Mouse (Mus musculus): ENCODE measurements at regions not wholly inside any gene's neighbourhood (a gene's known extent, or its start where the extent isn't known, plus 50 kb on each side); places are given as distances from the start of the nearest gene placed in this dataset.

DNA sequence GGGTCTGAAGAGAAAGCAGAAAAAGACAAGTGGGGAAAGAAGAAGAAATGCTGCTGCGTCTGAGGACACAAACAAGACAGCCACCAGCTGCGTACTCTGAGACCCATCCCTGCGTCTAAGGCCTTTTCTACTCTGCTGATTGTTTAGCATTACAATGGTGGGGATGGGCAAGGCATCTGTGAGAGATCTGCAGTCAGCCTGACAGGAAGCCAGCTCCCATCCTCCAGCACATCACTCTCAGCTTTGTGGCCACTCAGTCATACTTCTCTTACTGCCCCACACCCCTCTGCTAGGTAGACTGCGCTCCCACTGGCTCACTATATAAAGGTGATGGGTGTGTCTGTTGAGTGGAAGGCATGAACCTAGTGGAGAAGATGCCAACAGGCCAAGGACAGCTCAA is 220.5 kb downstream of the Rpl10-ps3 start:
- no peak overlapping the region for H3K27ac ChIP-seq (ENCODE audit: low read depth, low read length)
- WGBS, result 40% methylated on average over 4 of the region's 4 CpGs
- H3K36me3 ChIP-seq (ENCODE audit: control insufficient read depth, insufficient read depth), result no peaks in the 10 kb centered on the region
- H3K9ac ChIP-seq (ENCODE audit: low read depth, low read length), result no peak overlapping the region
- no peak overlapping the region for H3K4me3 ChIP-seq (ENCODE audit: low read depth, low read length)
- H3K9me3 ChIP-seq (ENCODE audit: control insufficient read depth), result no peaks in the 10 kb centered on the region
- H3K4me1 ChIP-seq (replicated peaks; ENCODE audit: control insufficient read depth, insufficient read depth, low read length), result no peaks in the 10 kb centered on the region
- H3K27me3 ChIP-seq (replicated peaks; ENCODE audit: control insufficient read depth, insufficient read depth, low read length), result no peaks in the 10 kb centered on the region
- ATAC-seq, result no peak
- no peak overlapping the region for H3K4me2 ChIP-seq (replicated peaks; ENCODE audit: low read depth)
- TF ChIP-seq CTCF (IDR thresholded peaks at IDR 0.05; ENCODE audit: low read depth), result no peak

DNA sequence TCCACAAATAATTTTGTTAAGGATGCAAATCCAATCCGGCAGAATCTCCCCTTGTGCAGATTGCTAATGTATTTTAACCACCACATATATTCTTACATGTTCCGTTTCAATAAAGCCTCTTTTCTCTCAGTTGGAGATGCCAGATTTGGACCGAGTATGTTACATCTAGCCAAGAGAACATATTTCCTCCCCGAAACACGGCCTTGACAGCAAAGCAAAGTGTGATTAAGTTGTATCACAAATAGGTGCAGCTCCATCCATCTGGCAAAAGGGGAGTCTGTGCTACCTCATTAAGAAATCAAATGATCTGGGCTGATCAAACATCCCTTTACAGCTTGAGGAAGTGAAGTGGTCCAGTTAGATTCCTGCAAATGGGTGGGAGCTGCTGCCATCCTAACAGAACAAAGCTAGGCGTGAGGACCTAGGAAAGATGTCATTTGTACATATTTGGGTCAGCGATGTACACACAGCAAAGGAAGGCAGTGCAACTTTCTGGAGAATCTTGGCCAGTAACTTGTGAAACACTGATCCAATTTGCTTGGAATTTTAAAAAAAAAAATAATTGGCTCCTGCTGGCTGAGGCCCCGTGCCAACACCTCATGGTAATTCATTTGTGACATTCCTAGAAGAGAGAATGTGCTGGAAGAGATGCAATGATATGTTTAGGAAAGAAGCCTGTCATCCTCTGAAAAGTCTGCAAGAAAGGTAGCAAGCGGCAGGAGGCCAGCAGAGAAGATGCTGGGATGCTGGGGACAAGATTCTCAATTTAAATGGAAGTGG is 223.8 kb downstream of the Rpl10-ps3 start:
- 77% methylated on average over 9 of the region's 9 CpGs for WGBS
- ATAC-seq, result no peak
- no peaks in the 10 kb centered on the region for H3K27me3 ChIP-seq (replicated peaks; ENCODE audit: control insufficient read depth, insufficient read depth, low read length)
- H3K4me2 ChIP-seq (replicated peaks; ENCODE audit: low read depth), result no peak overlapping the region
- H3K36me3 ChIP-seq (ENCODE audit: control insufficient read depth, insufficient read depth), result no peaks in the 10 kb centered on the region
- H3K27ac ChIP-seq (ENCODE audit: low read depth, low read length), result no peak overlapping the region
- H3K4me1 ChIP-seq (replicated peaks; ENCODE audit: control insufficient read depth, insufficient read depth, low read length), result no peaks in the 10 kb centered on the region
- no peak for TF ChIP-seq CTCF (IDR thresholded peaks at IDR 0.05; ENCODE audit: low read depth)
- H3K9ac ChIP-seq (ENCODE audit: low read depth, low read length), result no peak overlapping the region
- H3K4me3 ChIP-seq (ENCODE audit: low read depth, low read length), result no peak overlapping the region
- no peaks in the 10 kb centered on the region for H3K9me3 ChIP-seq (ENCODE audit: control insufficient read depth)

DNA sequence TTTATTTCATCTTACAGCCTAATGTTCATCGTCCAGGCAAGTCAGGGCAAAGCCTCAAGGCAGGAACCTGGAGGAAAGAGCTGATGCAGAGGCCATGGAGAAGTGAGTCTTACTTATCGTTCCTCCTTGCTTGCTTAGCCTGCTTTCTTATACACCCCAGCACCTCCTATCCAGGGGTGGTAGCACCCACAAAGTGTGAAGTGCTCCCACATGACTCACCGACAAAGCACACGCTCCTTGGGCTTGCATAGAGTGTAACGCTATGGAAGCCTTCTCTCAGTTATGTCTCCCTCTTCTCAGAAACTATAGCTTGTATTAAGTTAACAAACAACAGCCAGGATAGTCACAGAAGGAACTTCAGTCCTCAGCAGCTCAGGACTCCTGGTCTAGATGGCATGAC is 225.4 kb downstream of the Rpl10-ps3 start:
- Histone ChIP-seq H3K9me3 (ENCODE audit: control insufficient read depth) (no peaks in the 10 kb centered on the region), H3K4me2 (replicated peaks; ENCODE audit: low read depth) (no peak overlapping the region), H3K4me3 (ENCODE audit: low read depth, low read length) (no peak overlapping the region), H3K4me1 (replicated peaks; ENCODE audit: control insufficient read depth, insufficient read depth, low read length) (no peaks in the 10 kb centered on the region), H3K36me3 (ENCODE audit: control insufficient read depth, insufficient read depth) (no peaks in the 10 kb centered on the region), H3K27ac (ENCODE audit: low read depth, low read length) (no peak overlapping the region), H3K27me3 (replicated peaks; ENCODE audit: control insufficient read depth, insufficient read depth, low read length) (no peaks in the 10 kb centered on the region), H3K9ac (ENCODE audit: low read depth, low read length) (no peak overlapping the region)
- TF ChIP-seq CTCF (IDR thresholded peaks at IDR 0.05; ENCODE audit: low read depth), result no peak
- ATAC-seq, result no peak
- WGBS, result 93% methylated on average over 5 of the region's 5 CpGs

DNA sequence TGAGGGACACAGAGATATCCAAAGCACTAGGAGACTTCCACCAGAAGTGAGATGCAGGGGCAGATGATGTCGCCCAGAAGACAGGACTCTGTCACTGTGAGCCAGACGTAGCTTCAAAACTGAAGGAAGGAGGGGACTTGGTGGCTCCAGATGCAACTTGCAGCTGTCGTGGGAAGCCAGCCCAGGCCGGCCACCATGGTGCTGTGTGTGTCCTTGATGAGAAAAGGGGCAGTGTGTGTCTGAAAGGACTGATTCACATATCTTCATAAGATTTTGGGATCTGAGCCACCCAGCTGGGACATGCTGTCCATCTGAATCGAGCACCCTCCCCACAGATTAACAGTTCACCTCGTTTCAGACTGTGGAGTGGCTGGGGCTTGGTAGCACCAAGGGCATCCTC is 226.2 kb downstream of the Rpl10-ps3 start:
- Histone ChIP-seq H3K9ac (ENCODE audit: low read depth, low read length) (no peak overlapping the region), H3K27ac (ENCODE audit: low read depth, low read length) (no peak overlapping the region), H3K4me1 (replicated peaks; ENCODE audit: control insufficient read depth, insufficient read depth, low read length) (no peaks in the 10 kb centered on the region), H3K9me3 (ENCODE audit: control insufficient read depth) (no peaks in the 10 kb centered on the region), H3K4me3 (ENCODE audit: low read depth, low read length) (no peak overlapping the region), H3K27me3 (replicated peaks; ENCODE audit: control insufficient read depth, insufficient read depth, low read length) (no peaks in the 10 kb centered on the region), H3K4me2 (replicated peaks; ENCODE audit: low read depth) (no peak overlapping the region), H3K36me3 (ENCODE audit: control insufficient read depth, insufficient read depth) (no peaks in the 10 kb centered on the region)
- WGBS, result 78% methylated on average over 6 of the region's 6 CpGs
- no peak for TF ChIP-seq CTCF (IDR thresholded peaks at IDR 0.05; ENCODE audit: low read depth)
- no peak for ATAC-seq

DNA sequence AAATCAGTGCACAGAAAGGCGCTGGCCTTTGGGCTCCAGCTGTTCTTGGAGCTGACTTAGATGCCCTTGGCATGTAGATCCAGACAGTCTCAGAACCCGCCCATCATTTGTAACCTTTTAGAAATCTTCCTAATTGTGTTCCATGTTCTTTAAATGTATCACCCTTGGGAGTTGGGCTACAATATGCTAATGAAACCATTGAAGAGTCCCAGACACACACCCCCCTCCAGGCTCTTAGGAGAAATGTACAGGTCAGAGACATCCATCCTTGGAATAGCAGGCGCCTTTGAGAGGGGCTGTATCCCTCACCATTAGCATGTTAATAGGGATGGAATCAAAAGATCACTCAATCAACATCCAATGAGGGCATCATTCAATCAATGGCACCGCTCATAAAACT is 238.2 kb downstream of the Rpl10-ps3 start:
- no peak overlapping the region for H3K4me2 ChIP-seq (replicated peaks; ENCODE audit: low read depth)
- H3K36me3 ChIP-seq (ENCODE audit: control insufficient read depth, insufficient read depth), result no peaks in the 10 kb centered on the region
- no peak for TF ChIP-seq CTCF (IDR thresholded peaks at IDR 0.05; ENCODE audit: low read depth)
- no peak overlapping the region for H3K27ac ChIP-seq (ENCODE audit: low read depth, low read length)
- no peaks in the 10 kb centered on the region for H3K4me1 ChIP-seq (replicated peaks; ENCODE audit: control insufficient read depth, insufficient read depth, low read length)
- H3K9me3 ChIP-seq (ENCODE audit: control insufficient read depth), result no peaks in the 10 kb centered on the region
- H3K9ac ChIP-seq (ENCODE audit: low read depth, low read length), result no peak overlapping the region
- ATAC-seq, result no peak
- H3K4me3 ChIP-seq (ENCODE audit: low read depth, low read length), result no peak overlapping the region
- WGBS, result 83% methylated on average over 4 of the region's 4 CpGs
- H3K27me3 ChIP-seq (replicated peaks; ENCODE audit: control insufficient read depth, insufficient read depth, low read length), result no peaks in the 10 kb centered on the region

DNA sequence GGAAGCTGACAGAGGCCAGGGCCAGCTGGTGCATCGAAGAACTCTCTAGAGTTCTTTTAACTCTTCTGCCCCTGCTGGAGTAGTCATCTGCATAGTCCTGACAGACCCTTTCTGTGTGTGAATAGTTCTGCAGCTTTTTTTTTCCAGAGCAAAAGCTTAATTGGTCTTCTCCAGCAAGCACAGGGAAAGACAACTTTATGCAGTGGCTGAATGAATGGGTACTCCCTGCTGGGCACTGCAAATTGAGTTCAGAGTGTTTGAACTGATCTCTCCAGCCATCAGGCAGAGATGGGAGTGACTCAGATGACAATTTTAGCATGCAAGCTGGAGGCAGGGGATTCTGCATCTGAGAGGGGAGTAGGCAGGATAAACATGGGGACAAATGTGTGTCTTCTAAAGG is 242.0 kb downstream of the Rpl10-ps3 start:
- Histone ChIP-seq H3K9ac (ENCODE audit: low read depth, low read length) (no peak overlapping the region), H3K9me3 (ENCODE audit: control insufficient read depth) (no peaks in the 10 kb centered on the region), H3K27ac (ENCODE audit: low read depth, low read length) (no peak overlapping the region), H3K36me3 (ENCODE audit: control insufficient read depth, insufficient read depth) (no peaks in the 10 kb centered on the region), H3K4me2 (replicated peaks; ENCODE audit: low read depth) (no peak overlapping the region), H3K27me3 (replicated peaks; ENCODE audit: control insufficient read depth, insufficient read depth, low read length) (no peaks in the 10 kb centered on the region), H3K4me1 (replicated peaks; ENCODE audit: control insufficient read depth, insufficient read depth, low read length) (no peaks in the 10 kb centered on the region), H3K4me3 (ENCODE audit: low read depth, low read length) (no peak overlapping the region)
- WGBS, result 46% methylated on average over 1 of the region's 1 CpGs
- no peak for TF ChIP-seq CTCF (IDR thresholded peaks at IDR 0.05; ENCODE audit: low read depth)
- ATAC-seq, result no peak

Measured in intestine, postnatal 0 days (tissue).